Mouse (Mus musculus) heart, postnatal 0 days (tissue): ENCODE data around the gene Zdhhc9.

Experiments used
- CTCF ChIP-seq: IDR thresholded peaks from 2 replicates; pipeline ENCODE4 v1.5.1; 2016; ENCODE audit warnings: antibody characterized with exemption, control low read depth, low read depth
- EP300 ChIP-seq: IDR thresholded peaks from 2 replicates; pipeline ENCODE4 v1.6.1; 2016; ENCODE audit warnings: antibody characterized with exemption, low read depth

- TF ChIP-seq EP300 (no peak), CTCF (no peak)
Observed at GRCm38 (mm10) chrX:48153414-48153813, 55.3 kb downstream of the Zdhhc9 start.
